Mouse (Mus musculus) kidney, postnatal 0 days (tissue): ENCODE measurements around the gene Gm11172. TPM values are rescaled to one million over a fixed set of nuclear protein-coding genes. Genes with fewer than 3 reads are reported as not detected.

Experiments
- ATAC-seq: fragments of 200-750 bp; cut with Nextera tagmentation; replicated peaks from 2 replicates; pipeline ENCODE4 v1.8.0; 2017; ENCODE audit warnings: low read depth, moderate number of reproducible peaks, moderate TSS enrichment, moderate library complexity; ENCODE audit not compliant: low FRiP score
- DNase-seq: peaks from one replicate; pipeline ENCODE4 v3.0.0-alpha.2; 2016; ENCODE audit warnings: low spot score
- H3K27ac ChIP-seq: fragments of 300-500 bp; sonication (generic); 2 replicates; pipeline ENCODE4 v1.5.1; 2014; ENCODE audit warnings: mild to moderate bottlenecking
- H3K27me3 ChIP-seq: fragments of 300-500 bp; sonication (generic); 2 replicates; pipeline ENCODE4 v1.6.1; 2014; ENCODE audit warnings: low read length, mixed read lengths; ENCODE audit not compliant: insufficient read depth
- H3K36me3 ChIP-seq: fragments of 300-500 bp; sonication (generic); 2 replicates; pipeline ENCODE4 v1.6.1; 2014; ENCODE audit warnings: low read length, mixed read lengths; ENCODE audit not compliant: insufficient read depth
- H3K4me1 ChIP-seq: fragments of 300-500 bp; sonication (generic); replicated peaks from 2 replicates; pipeline ENCODE4 v1.6.1; 2014; ENCODE audit warnings: antibody characterized with exemption, low read length, mixed read lengths; ENCODE audit not compliant: insufficient read depth
- H3K4me2 ChIP-seq: fragments of 300-500 bp; sonication (generic); 2 replicates; pipeline ENCODE4 v1.6.1; 2014; ENCODE audit warnings: mild to moderate bottlenecking, low read length, moderate library complexity, mixed read lengths
- H3K4me3 ChIP-seq: fragments of 300-500 bp; sonication (generic); replicated peaks from 2 replicates; pipeline ENCODE4 v1.5.1; 2014; ENCODE audit warnings: low read depth, low read length
- H3K9ac ChIP-seq: fragments of 300-500 bp; sonication (generic); 2 replicates; pipeline ENCODE4 v1.6.1; 2014; ENCODE audit warnings: low read depth, low read length
- H3K9me3 ChIP-seq: fragments of 300-500 bp; sonication (generic); replicated peaks from 2 replicates; pipeline ENCODE4 v1.6.1; 2016; ENCODE audit warnings: low read length, inconsistent platforms, mixed read lengths
- CTCF ChIP-seq: IDR thresholded peaks from 2 replicates; pipeline ENCODE4 v1.5.1; 2016; ENCODE audit warnings: antibody characterized with exemption, low read depth, mild to moderate bottlenecking, moderate library complexity
- WGBS: fragments of 180-500 bp; shearing (Covaris S2); extraction: QIAGEN DNeasy Blood & Tissue Kit; methylation state at CpG from one replicate; pipeline ENCODE4 v1.1.7; 2014; 5-methylcytosine and 5-hydroxymethylcytosine counted together
- polyA plus RNA-seq: library from polyadenylated mRNA; unstranded; fragments of >200 nt; fragmentation: Nextera tagmentation; extraction: Ambion mirVana; gene quantifications from 2 replicates; pipeline ENCODE4 v1.2.1, GENCODE M21; 2015

Gm11172 gene
- polyA plus RNA-seq, 1 experiment from 2014 or later = not detected

- Histone ChIP-seq H3K4me1 (peaks cover 6% of the 10 kb centered on the region; the same call in 1 of the 2 replicates), H3K36me3 (no peaks in the 10 kb centered on the region), H3K4me3 (no peak overlapping the region), H3K4me2 (no peak overlapping the region), H3K27me3 (no peaks in the 10 kb centered on the region), H3K27ac (no peak overlapping the region), H3K9me3 (no peaks in the 10 kb centered on the region), H3K9ac (no peak overlapping the region)
- no peak for DNase-seq
- 67% methylated on average over 3 of the region's 3 CpGs for WGBS
- ATAC-seq = no peak
- TF ChIP-seq CTCF = no peak
Observed at GRCm38 (mm10) chr16:10837250-10837649, 24.5 kb downstream of the Gm11172 start.

GRCm38 (mm10) chr16:10837903-10838302 lies 25.2 kb downstream of the Gm11172 start:
- no peaks in the 10 kb centered on the region for H3K9me3 ChIP-seq

GRCm38 (mm10) chr16:10838487-10839245 lies 26.0 kb downstream of the Gm11172 start:
- ATAC-seq (peak; percentile 30; the same call in 1 of the 2 replicates), DNase-seq (peak; percentile 46)
- Histone ChIP-seq H3K4me2 (no peak overlapping the region), H3K27ac (peak overlapping the region; percentile 37; the same call in 1 of the 2 replicates), H3K4me1 (peaks cover 7% of the 10 kb centered on the region; the same call in 1 of the 2 replicates), H3K4me3 (no peak overlapping the region), H3K27me3 (no peaks in the 10 kb centered on the region), H3K9me3 (no peaks in the 10 kb centered on the region), H3K9ac (no peak overlapping the region), H3K36me3 (no peaks in the 10 kb centered on the region)
- WGBS = 56% methylated on average over 10 of the region's 10 CpGs
- no peak for TF ChIP-seq CTCF

More at GRCm38 (mm10) chr16:10837903-10838302, 25.2 kb downstream of the Gm11172 start:
- Histone ChIP-seq H3K27ac (peak overlapping the region; percentile 37), H3K4me3 (no peak overlapping the region), H3K4me1 (peaks cover 6% of the 10 kb centered on the region; the same call in 1 of the 2 replicates), H3K4me2 (no peak overlapping the region), H3K36me3 (no peaks in the 10 kb centered on the region), H3K9ac (no peak overlapping the region), H3K27me3 (no peaks in the 10 kb centered on the region)
- ATAC-seq (no peak), DNase-seq (no peak)
- TF ChIP-seq CTCF = no peak
- WGBS = 81% methylated on average over 1 of the region's 1 CpGs

GRCm38 (mm10) chr16:10840018-10840417 lies 27.3 kb downstream of the Gm11172 start:
- H3K9me3 ChIP-seq = no peaks in the 10 kb centered on the region
- H3K4me1 ChIP-seq = peaks cover 16% of the 10 kb centered on the region; the same call in 1 of the 2 replicates
- 88% methylated on average over 12 of the region's 14 CpGs for WGBS
- TF ChIP-seq CTCF = no peak
- H3K36me3 ChIP-seq = no peaks in the 10 kb centered on the region
- H3K9ac ChIP-seq = no peak overlapping the region
- ATAC-seq (no peak), DNase-seq (no peak)
- no peaks in the 10 kb centered on the region for H3K27me3 ChIP-seq
- no peak overlapping the region for H3K4me3 ChIP-seq
- H3K4me2 ChIP-seq = no peak overlapping the region
- no peak overlapping the region for H3K27ac ChIP-seq

GRCm38 (mm10) chr16:10842282-10842855 lies 29.7 kb downstream of the Gm11172 start:
- ATAC-seq (peak; percentile 18; the same call in 1 of the 2 replicates), DNase-seq (peak; percentile 37)
- no peak for TF ChIP-seq CTCF
- H3K4me3 ChIP-seq = no peak overlapping the region
- no peak overlapping the region for H3K9ac ChIP-seq
- no peaks in the 10 kb centered on the region for H3K27me3 ChIP-seq
- H3K9me3 ChIP-seq = no peaks in the 10 kb centered on the region
- no peak overlapping the region for H3K4me2 ChIP-seq
- peaks cover 13% of the 10 kb centered on the region; the same call in 1 of the 2 replicates for H3K4me1 ChIP-seq
- H3K27ac ChIP-seq = no peak overlapping the region
- no peaks in the 10 kb centered on the region for H3K36me3 ChIP-seq
- 45% methylated on average over 4 of the region's 4 CpGs for WGBS

GRCm38 (mm10) chr16:10843486-10844318 lies 31.0 kb downstream of the Gm11172 start:
- Histone ChIP-seq H3K9me3 (no peaks in the 10 kb centered on the region), H3K27ac (0 out of 2 replicates have a peak overlapping the region, but pooled peaks have one; percentile 25), H3K27me3 (no peaks in the 10 kb centered on the region), H3K4me2 (peak overlapping the region; percentile 63), H3K4me1 (0 out of 2 replicates have a peak, but pooled peaks cover 10% of the 10 kb centered on the region), H3K4me3 (peak overlapping the region; percentile 30), H3K9ac (peak overlapping the region; percentile 28; the same call in 1 of the 2 replicates), H3K36me3 (no peaks in the 10 kb centered on the region)
- TF ChIP-seq CTCF = no peak
- WGBS = 10% methylated on average over 18 of the region's 18 CpGs
- ATAC-seq = no peak
- DNase-seq = peak; percentile 67
